Mouse (Mus musculus): ENCODE data around the gene Tmprss3. TPM values are rescaled to one million over a fixed set of nuclear protein-coding genes. Genes with fewer than 3 reads are reported as not detected.
A peak's percentile ranks its signal among the peaks of the same experiment; 100 is the strongest.

The Tmprss3 gene
- polyA plus RNA-seq, 1 experiment from 2014 or later = not detected

GRCm38 (mm10) chr17:31157921-31158320 is 40.9 kb downstream of the Tmprss3 start:
- no peaks in the 10 kb centered on the region for H3K27me3 ChIP-seq (ENCODE audit: control insufficient read depth, insufficient read depth, low read length)
- H3K36me3 ChIP-seq (ENCODE audit: control insufficient read depth, insufficient read depth, low read length) = no peaks in the 10 kb centered on the region
- H3K27ac ChIP-seq (ENCODE audit: low read depth, low read length) = no peak overlapping the region
- H3K4me3 ChIP-seq (ENCODE audit: low read depth, low read length) = no peak overlapping the region
- no peak for DNase-seq (ENCODE audit: low spot score)
- no peak overlapping the region for H3K4me2 ChIP-seq (replicated peaks; ENCODE audit: low read depth, low read length)
- no peak overlapping the region for H3K9ac ChIP-seq (ENCODE audit: low read depth, low read length)
- ATAC-seq (ENCODE audit: low FRiP score) = no peak
- WGBS = 85% methylated on average over 6 of the region's 6 CpGs
- no peaks in the 10 kb centered on the region for H3K4me1 ChIP-seq (replicated peaks; ENCODE audit: control insufficient read depth, insufficient read depth, low read length)
- H3K9me3 ChIP-seq (ENCODE audit: control insufficient read depth, low read length) = no peaks in the 10 kb centered on the region

GRCm38 (mm10) chr17:31153785-31154184 is 45.0 kb downstream of the Tmprss3 start:
- Histone ChIP-seq H3K36me3 (ENCODE audit: control insufficient read depth, insufficient read depth, low read length) (no peaks in the 10 kb centered on the region), H3K27me3 (ENCODE audit: control insufficient read depth, insufficient read depth, low read length) (no peaks in the 10 kb centered on the region), H3K4me2 (replicated peaks; ENCODE audit: low read depth, low read length) (no peak overlapping the region), H3K9ac (ENCODE audit: low read depth, low read length) (no peak overlapping the region), H3K27ac (ENCODE audit: low read depth, low read length) (no peak overlapping the region), H3K4me1 (replicated peaks; ENCODE audit: control insufficient read depth, insufficient read depth, low read length) (no peaks in the 10 kb centered on the region), H3K4me3 (ENCODE audit: low read depth, low read length) (no peak overlapping the region), H3K9me3 (ENCODE audit: control insufficient read depth, low read length) (no peaks in the 10 kb centered on the region)
- ATAC-seq (ENCODE audit: low FRiP score) = no peak
- 78% methylated on average over 8 of the region's 8 CpGs for WGBS
- no peak for DNase-seq (ENCODE audit: low spot score)

GRCm38 (mm10) chr17:31152966-31153499 is 45.7 kb downstream of the Tmprss3 start:
- no peak for DNase-seq (ENCODE audit: low spot score)
- 81% methylated on average over 9 of the region's 9 CpGs for WGBS
- Histone ChIP-seq H3K9ac (ENCODE audit: low read depth, low read length) (no peak overlapping the region), H3K4me3 (ENCODE audit: low read depth, low read length) (no peak overlapping the region), H3K4me2 (replicated peaks; ENCODE audit: low read depth, low read length) (no peak overlapping the region), H3K27ac (ENCODE audit: low read depth, low read length) (no peak overlapping the region), H3K9me3 (ENCODE audit: control insufficient read depth, low read length) (no peaks in the 10 kb centered on the region), H3K4me1 (replicated peaks; ENCODE audit: control insufficient read depth, insufficient read depth, low read length) (no peaks in the 10 kb centered on the region), H3K27me3 (ENCODE audit: control insufficient read depth, insufficient read depth, low read length) (no peaks in the 10 kb centered on the region), H3K36me3 (ENCODE audit: control insufficient read depth, insufficient read depth, low read length) (no peaks in the 10 kb centered on the region)
- no peak for ATAC-seq (ENCODE audit: low FRiP score)

- Histone ChIP-seq H3K4me1 (replicated peaks; ENCODE audit: control insufficient read depth, insufficient read depth, low read length) (no peaks in the 10 kb centered on the region), H3K27me3 (ENCODE audit: control insufficient read depth, insufficient read depth, low read length) (no peaks in the 10 kb centered on the region), H3K9ac (ENCODE audit: low read depth, low read length) (no peak overlapping the region), H3K4me3 (ENCODE audit: low read depth, low read length) (no peak overlapping the region), H3K9me3 (ENCODE audit: control insufficient read depth, low read length) (no peaks in the 10 kb centered on the region), H3K4me2 (replicated peaks; ENCODE audit: low read depth, low read length) (no peak overlapping the region), H3K27ac (ENCODE audit: low read depth, low read length) (no peak overlapping the region), H3K36me3 (ENCODE audit: control insufficient read depth, insufficient read depth, low read length) (no peaks in the 10 kb centered on the region)
- DNase-seq (ENCODE audit: low spot score) (no peak), ATAC-seq (ENCODE audit: low FRiP score) (no peak)
- 55% methylated on average over 5 of the region's 5 CpGs for WGBS
These were observed 46.3 kb downstream of the Tmprss3 start for GRCm38 (mm10) chr17:31152512-31152911.

- no peaks in the 10 kb centered on the region; the same call in 1 of the 2 replicates for H3K27me3 ChIP-seq (ENCODE audit: control insufficient read depth, insufficient read depth, low read length)
- WGBS = 83% methylated on average over 9 of the region's 9 CpGs
- H3K27ac ChIP-seq (ENCODE audit: low read depth, low read length) = no peak overlapping the region
- no peak overlapping the region for H3K9ac ChIP-seq (ENCODE audit: low read depth, low read length)
- DNase-seq (ENCODE audit: low spot score) (no peak), ATAC-seq (ENCODE audit: low FRiP score) (no peak)
- no peaks in the 10 kb centered on the region for H3K36me3 ChIP-seq (ENCODE audit: control insufficient read depth, insufficient read depth, low read length)
- H3K4me1 ChIP-seq (replicated peaks; ENCODE audit: control insufficient read depth, insufficient read depth, low read length) = no peaks in the 10 kb centered on the region
- no peak overlapping the region for H3K4me2 ChIP-seq (replicated peaks; ENCODE audit: low read depth, low read length)
- no peak overlapping the region for H3K4me3 ChIP-seq (ENCODE audit: low read depth, low read length)
- H3K9me3 ChIP-seq (ENCODE audit: control insufficient read depth, low read length) = no peaks in the 10 kb centered on the region
These were observed 52.8 kb downstream of the Tmprss3 start for GRCm38 (mm10) chr17:31145998-31146397.

GRCm38 (mm10) chr17:31144040-31145037 is 54.4 kb downstream of the Tmprss3 start, which contains the start of gene Tff2:
TSS of gene Tff2 (minus strand) at chr17:31144282.
- H3K36me3 ChIP-seq (ENCODE audit: control insufficient read depth, insufficient read depth, low read length) = no peaks in the 10 kb centered on the region
- H3K4me1 ChIP-seq (replicated peaks; ENCODE audit: control insufficient read depth, insufficient read depth, low read length) = no peaks in the 10 kb centered on the region
- H3K4me2 ChIP-seq (replicated peaks; ENCODE audit: low read depth, low read length) = no peak within 1 kb of the TSS
- H3K27me3 ChIP-seq (ENCODE audit: control insufficient read depth, insufficient read depth, low read length) = no peaks in the 10 kb centered on the region; the same call in 1 of the 2 replicates
- H3K9me3 ChIP-seq (ENCODE audit: control insufficient read depth, low read length) = no peaks in the 10 kb centered on the region
- WGBS = 76% methylated on average over 15 of the region's 15 CpGs
- DNase-seq (ENCODE audit: low spot score) = no peak
- H3K27ac ChIP-seq (ENCODE audit: low read depth, low read length) = no peak within 1 kb of the TSS
- no peak for ATAC-seq (ENCODE audit: low FRiP score)
- no peak within 1 kb of the TSS for H3K9ac ChIP-seq (ENCODE audit: low read depth, low read length)
- no peak within 1 kb of the TSS for H3K4me3 ChIP-seq (ENCODE audit: low read depth, low read length)

- H3K36me3 ChIP-seq (ENCODE audit: control insufficient read depth, insufficient read depth, low read length) = no peaks in the 10 kb centered on the region
- H3K9me3 ChIP-seq (ENCODE audit: control insufficient read depth, low read length) = no peaks in the 10 kb centered on the region
- no peaks in the 10 kb centered on the region for H3K4me1 ChIP-seq (replicated peaks; ENCODE audit: control insufficient read depth, insufficient read depth, low read length)
- DNase-seq (ENCODE audit: low spot score) = no peak
- H3K4me2 ChIP-seq (replicated peaks; ENCODE audit: low read depth, low read length) = no peak overlapping the region
- no peak overlapping the region for H3K9ac ChIP-seq (ENCODE audit: low read depth, low read length)
- no peaks in the 10 kb centered on the region; the same call in 1 of the 2 replicates for H3K27me3 ChIP-seq (ENCODE audit: control insufficient read depth, insufficient read depth, low read length)
- ATAC-seq (ENCODE audit: low FRiP score) = no peak
- 90% methylated on average over 7 of the region's 7 CpGs for WGBS
- no peak overlapping the region for H3K27ac ChIP-seq (ENCODE audit: low read depth, low read length)
- H3K4me3 ChIP-seq (ENCODE audit: low read depth, low read length) = no peak overlapping the region
These were observed 56.7 kb downstream of the Tmprss3 start for GRCm38 (mm10) chr17:31142116-31142515.

GRCm38 (mm10) chr17:31138398-31138797 is 60.4 kb downstream of the Tmprss3 start:
- 25% methylated on average over 5 of the region's 5 CpGs for WGBS
- no peaks in the 10 kb centered on the region for H3K36me3 ChIP-seq (ENCODE audit: control insufficient read depth, insufficient read depth, low read length)
- no peak overlapping the region for H3K27ac ChIP-seq (ENCODE audit: low read depth, low read length)
- H3K4me1 ChIP-seq (replicated peaks; ENCODE audit: control insufficient read depth, insufficient read depth, low read length) = no peaks in the 10 kb centered on the region
- H3K9ac ChIP-seq (ENCODE audit: low read depth, low read length) = no peak overlapping the region
- no peak for ATAC-seq (ENCODE audit: low FRiP score)
- H3K4me2 ChIP-seq (replicated peaks; ENCODE audit: low read depth, low read length) = no peak overlapping the region
- H3K9me3 ChIP-seq (ENCODE audit: control insufficient read depth, low read length) = no peaks in the 10 kb centered on the region
- DNase-seq (ENCODE audit: low spot score) = peak; percentile 76
- no peak overlapping the region for H3K4me3 ChIP-seq (ENCODE audit: low read depth, low read length)
- H3K27me3 ChIP-seq (ENCODE audit: control insufficient read depth, insufficient read depth, low read length) = no peaks in the 10 kb centered on the region; the same call in 1 of the 2 replicates
